Mouse (Mus musculus): ENCODE data around the gene Cd55. TPM values are rescaled to one million over a fixed set of nuclear protein-coding genes. Genes with fewer than 3 reads are reported as not detected.
"Not testable (repeated sequence)": the region's sequence is repeated elsewhere in the genome, so short reads cannot be mapped to it uniquely, and the experiment has no call there.

Cd55 gene
- polyA plus RNA-seq, 1 experiment from 2014 or later = 25.9 TPM

- H3K27ac ChIP-seq; H3K4me3 ChIP-seq; H3K4me1 ChIP-seq; ATAC-seq (ENCODE audit: borderline replicate concordance, extremely low read depth, low FRiP score, low TSS enrichment); H3K4me2 ChIP-seq; H3K27me3 ChIP-seq; H3K9ac ChIP-seq; H3K36me3 ChIP-seq; H3K9me3 ChIP-seq: not testable (repeated sequence)
Observed at GRCm38 (mm10) chr1:130397109-130397508, 65.4 kb downstream of the Cd55 start.

Other genes with a start within 250 kb of the Cd55 start
- gene Cd55b, start 39.7 kb downstream of the Cd55 start, polyA plus RNA-seq (2015; fragmentation: Nextera tagmentation; extraction: Ambion mirVana) = 0.40 and 0.54 TPM in 2 replicates
- gene Zp3r, start 166.9 kb upstream of the Cd55 start, polyA plus RNA-seq (2015; fragmentation: Nextera tagmentation; extraction: Ambion mirVana) = 0.10 and 0.23 TPM in 2 replicates
- not detected in 2 replicates for gene C4bp, start 198.9 kb upstream of the Cd55 start, polyA plus RNA-seq (2015; fragmentation: Nextera tagmentation; extraction: Ambion mirVana)